Mouse (Mus musculus) bone marrow, adult 2 months (tissue): ENCODE results near the gene Tmem132c. TPM values are rescaled to one million over a fixed set of nuclear protein-coding genes. Genes with fewer than 3 reads are reported as not detected.

Experiments used
- H3K27ac ChIP-seq: fragments of 200-500 bp; 2 replicates; pipeline ENCODE4 v1.5.1; 2012; ENCODE audit warnings: low read depth, mild to moderate bottlenecking, control low read depth, inconsistent platforms, low read length; ENCODE audit not compliant: control insufficient read depth, poor library complexity, insufficient read depth
- H3K4me1 ChIP-seq: fragments of 200-500 bp; 2 replicates; pipeline ENCODE4 v1.6.1; 2011; ENCODE audit warnings: low read length; ENCODE audit not compliant: control insufficient read depth, insufficient read depth
- H3K4me3 ChIP-seq: fragments of 200-500 bp; replicated peaks from 2 replicates; pipeline ENCODE3; 2011; ENCODE audit warnings: mild to moderate bottlenecking, low read depth, low read length, control low read depth; ENCODE audit not compliant: control insufficient read depth
- CTCF ChIP-seq: fragments of 200-500 bp; IDR thresholded peaks from 2 replicates; pipeline ENCODE4 v1.5.1; 2011; ENCODE audit warnings: low read length, control low read depth; ENCODE audit not compliant: control insufficient read depth, insufficient read depth
- POLR2A ChIP-seq: fragments of 200-500 bp; IDR thresholded peaks from 2 replicates; pipeline ENCODE4 v1.6.1; 2011; ENCODE audit warnings: low read depth, mild to moderate bottlenecking, control low read depth, low read length, borderline replicate concordance; ENCODE audit not compliant: control insufficient read depth
- WGBS: fragments of 180-500 bp; shearing (Covaris S2); methylation state at CpG from one replicate; pipeline ENCODE4 v1.1.7; 2018; 5-methylcytosine and 5-hydroxymethylcytosine counted together
- polyA plus RNA-seq: library from polyadenylated mRNA; stranded (reverse); fragments of >200 nt; gene quantifications from 2 replicates; pipeline ENCODE4 v1.2.4, GENCODE M21; 2011; ENCODE audit warnings: low replicate concordance; ENCODE audit not compliant: missing spikeins, insufficient read depth, insufficient read length

Gene Tmem132c
- polyA plus RNA-seq, 1 experiment: not detected

GRCm38 (mm10) chr5:127609191-127609714, 367.6 kb downstream of the Tmem132c start:
- 80% methylated on average over 7 of the region's 7 CpGs for WGBS
- H3K27ac ChIP-seq: peak overlapping the region; percentile 21; the same call in 1 of the 2 replicates
- peaks cover 10% of the 10 kb centered on the region for H3K4me1 ChIP-seq
- no peak overlapping the region for H3K4me3 ChIP-seq
- TF ChIP-seq CTCF (no peak), POLR2A (no peak)

- Histone ChIP-seq H3K27ac (peak overlapping the region; percentile 38), H3K4me3 (no peak overlapping the region)
- 2% methylated on average over 6 of the region's 6 CpGs for WGBS
Measured at GRCm38 (mm10) chr5:127610787-127611509, 369.3 kb downstream of the Tmem132c start.

DNA sequence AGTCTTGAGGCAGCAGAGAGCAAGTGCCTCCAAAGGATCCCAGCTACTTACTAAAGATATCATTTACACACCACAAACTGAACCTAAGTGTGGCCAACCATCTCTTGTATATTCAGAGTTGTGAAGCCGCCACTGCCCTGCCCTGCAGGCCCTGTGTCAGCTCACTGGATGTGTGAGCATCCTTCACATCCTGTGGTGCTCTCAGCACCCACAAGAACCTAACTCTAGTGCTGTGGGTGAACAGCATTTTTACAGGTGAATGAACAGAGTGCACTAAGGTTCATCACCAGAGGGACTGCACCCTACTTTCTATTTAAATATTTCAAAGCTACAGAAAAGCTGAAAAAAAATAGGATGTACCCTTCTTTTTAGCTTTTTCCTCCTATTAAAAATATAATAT, 370.3 kb downstream of the Tmem132c start:
- Histone ChIP-seq H3K4me1 (peaks cover 14% of the 10 kb centered on the region), H3K27ac (peak overlapping the region; percentile 38), H3K4me3 (peak overlapping the region; percentile 30)
- TF ChIP-seq POLR2A (no peak), CTCF (no peak)
- 32% methylated on average over 1 of the region's 1 CpGs for WGBS

More at GRCm38 (mm10) chr5:127610787-127611509, 369.3 kb downstream of the Tmem132c start:
- H3K4me1 ChIP-seq: peaks cover 11% of the 10 kb centered on the region
- TF ChIP-seq CTCF (no peak), POLR2A (no peak)

DNA sequence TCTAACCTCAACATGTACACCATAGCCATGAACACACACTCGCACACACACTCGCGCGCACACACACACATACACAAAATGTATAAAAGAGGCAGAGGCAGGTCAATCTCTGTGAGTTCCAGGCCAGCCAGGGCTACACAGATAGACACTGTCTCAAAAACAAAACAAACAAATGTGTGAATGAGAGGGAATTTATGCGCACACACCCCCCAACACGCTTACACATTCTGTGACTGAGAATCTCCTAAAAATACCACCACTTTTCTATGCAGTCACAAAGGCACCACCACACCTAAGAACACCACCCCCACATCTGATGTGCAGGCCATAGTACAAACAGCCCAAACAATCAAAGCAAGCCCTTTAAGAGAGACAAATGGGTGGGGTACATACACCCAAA, 370.8 kb downstream of the Tmem132c start:
- no peak for TF ChIP-seq CTCF
- TF ChIP-seq POLR2A: no peak
- peaks cover 14% of the 10 kb centered on the region for H3K4me1 ChIP-seq
- WGBS: 97% methylated on average over 6 of the region's 6 CpGs
- H3K4me3 ChIP-seq: no peak overlapping the region
- no peak overlapping the region for H3K27ac ChIP-seq
